Mouse (Mus musculus): ENCODE data around the gene Gm9918.
"Not testable (repeated sequence)": the region's sequence is repeated elsewhere in the genome, so short reads cannot be mapped to it uniquely, and the experiment has no call there.

Gm9918 gene

GRCm38 (mm10) chr15:102270274-102270960 is at the start of gene Gm9918:
Gene Gm9918 (plus strand): TSS chr15:102270563.
- no peak for DNase-seq (ENCODE audit: low read depth, low spot score)

- DNase-seq (ENCODE audit: low read depth, low spot score) = no peak
Observed at GRCm38 (mm10) chr15:102222386-102222785, 48.0 kb upstream of the Gm9918 start.

GRCm38 (mm10) chr15:102224186-102224991 is 46.0 kb upstream of the Gm9918 start:
- DNase-seq (ENCODE audit: low read depth, low spot score) = no peak

GRCm38 (mm10) chr15:102224992-102225617 is 45.3 kb upstream of the Gm9918 start:
- DNase-seq (ENCODE audit: low read depth, low spot score) = no peak

GRCm38 (mm10) chr15:102225619-102226018 is 44.7 kb upstream of the Gm9918 start:
- not testable (repeated sequence) for DNase-seq (ENCODE audit: low read depth, low spot score)

- DNase-seq (ENCODE audit: low read depth, low spot score) = no peak
Observed at GRCm38 (mm10) chr15:102230408-102231321, 39.7 kb upstream of the Gm9918 start.

- no peak for DNase-seq (ENCODE audit: low read depth, low spot score)
Observed at GRCm38 (mm10) chr15:102231748-102232147, 38.6 kb upstream of the Gm9918 start, which contains the start of gene Itgb7. Gene Itgb7 (minus strand): TSS chr15:102231944.

- no peak for DNase-seq (ENCODE audit: low read depth, low spot score)
Observed at GRCm38 (mm10) chr15:102232764-102233163, 37.6 kb upstream of the Gm9918 start.

GRCm38 (mm10) chr15:102233896-102234295 is 36.5 kb upstream of the Gm9918 start:
- no peak for DNase-seq (ENCODE audit: low read depth, low spot score)

- no peak for DNase-seq (ENCODE audit: low read depth, low spot score)
Observed at GRCm38 (mm10) chr15:102235371-102236027, 34.9 kb upstream of the Gm9918 start.

- no peak for DNase-seq (ENCODE audit: low read depth, low spot score)
Observed at GRCm38 (mm10) chr15:102238543-102239259, 31.7 kb upstream of the Gm9918 start.

- no peak for DNase-seq (ENCODE audit: low read depth, low spot score)
Observed at GRCm38 (mm10) chr15:102239260-102239590, 31.1 kb upstream of the Gm9918 start.

GRCm38 (mm10) chr15:102239851-102240250 is 30.5 kb upstream of the Gm9918 start:
- no peak for DNase-seq (ENCODE audit: low read depth, low spot score)

- no peak for DNase-seq (ENCODE audit: low read depth, low spot score)
Observed at GRCm38 (mm10) chr15:102240607-102241006, 29.8 kb upstream of the Gm9918 start.

GRCm38 (mm10) chr15:102242404-102243228 is 27.7 kb upstream of the Gm9918 start:
- no peak for DNase-seq (ENCODE audit: low read depth, low spot score)

GRCm38 (mm10) chr15:102243229-102244190 is 26.9 kb upstream of the Gm9918 start:
- no peak for DNase-seq (ENCODE audit: low read depth, low spot score)

GRCm38 (mm10) chr15:102244306-102245191 is 25.8 kb upstream of the Gm9918 start:
- no peak for DNase-seq (ENCODE audit: low read depth, low spot score)

All from WW6 (cell line).